Mouse (Mus musculus): ENCODE measurements around the gene Lifr.

GRCm38 (mm10) chr15:7242161-7242850, 151.9 kb downstream of the Lifr start:
- TF ChIP-seq POLR2A (IDR thresholded peaks at IDR 0.05; ENCODE audit: borderline replicate concordance, insufficient read depth, low read length) (no peak), CTCF (IDR thresholded peaks at IDR 0.05; ENCODE audit: borderline replicate concordance, insufficient read depth, low read depth, low read length) (no peak)
